In genomic region chr13:76384664-76385435, GRCm38 (mm10) we compare ENCODE assay signal across 8 mouse cellular contexts. TPM values are rescaled to one million over a fixed set of nuclear protein-coding genes. Genes with fewer than 3 reads are reported as not detected.
DNase-seq lines count a peak whose midpoint lies in the region; ATAC-seq and TF ChIP-seq lines count a peak whose summit lies in the region.

No protein-coding gene starts in this region.

- peak overlapping the region; percentile 62 for H3K4me3 ChIP-seq in hindbrain, embryonic 12.5 days
- H3K4me3 ChIP-seq in lung, postnatal 0 days (ENCODE audit: low read depth, low read length), result peak overlapping the region; percentile 51
- H3K4me3 ChIP-seq in olfactory bulb, adult 2 months (ENCODE audit: insufficient read depth, low read depth, low read length), result peak overlapping the region; percentile 87

- H3K4me1 ChIP-seq in hindbrain, embryonic 12.5 days, result 0 out of 2 replicates have a peak, but pooled peaks cover 4% of the 10 kb centered on the region
- H3K4me1 ChIP-seq in lung, postnatal 0 days (ENCODE audit: insufficient read depth, low read depth, low read length), result peaks cover 3% of the 10 kb centered on the region; the same call in 1 of the 2 replicates
- H3K4me1 ChIP-seq in olfactory bulb, adult 2 months (ENCODE audit: control insufficient read depth, insufficient read depth, low read length), result peaks cover 3% of the 10 kb centered on the region

- TF ChIP-seq CTCF in lung, postnatal 0 days (IDR thresholded peaks at IDR 0.05), result peak; percentile 61
- peak; percentile 62; the same call in 1 of the 2 replicates for TF ChIP-seq CTCF in olfactory bulb, adult 2 months (IDR thresholded peaks at IDR 0.05; ENCODE audit: insufficient read depth, low read depth, low read length)

- TF ChIP-seq POLR2A in olfactory bulb, adult 2 months (IDR thresholded peaks at IDR 0.05; ENCODE audit: insufficient read depth, low read depth, low read length), result no peak

- peak; percentile 11 for DNase-seq in WW6 (ENCODE audit: low read depth, low spot score)
- DNase-seq in cerebellum, adult 9-11 months, result peak; percentile 87
- peak; percentile 49 to 53 for DNase-seq in layer of hippocampus, postnatal 25 days (ENCODE audit: extremely low spot score in 1 of 2, low spot score in 1 of 2)
- DNase-seq in lung, postnatal 0 days (ENCODE audit: low spot score), result peak; percentile 30
- DNase-seq in urinary bladder, postnatal 4 days (ENCODE audit: low spot score in 2 of 2), result peak; percentile 35 to 62

- no peaks in the 10 kb centered on the region for H3K9me3 ChIP-seq in hindbrain, embryonic 12.5 days (replicated peaks)
- no peaks in the 10 kb centered on the region for H3K9me3 ChIP-seq in lung, postnatal 0 days (ENCODE audit: low read length)

- peak overlapping the region; percentile 96 for H3K4me2 ChIP-seq in hindbrain, embryonic 12.5 days (replicated peaks)
- H3K4me2 ChIP-seq in lung, postnatal 0 days (replicated peaks; ENCODE audit: low read depth, low read length), result peak overlapping the region; percentile 95

- TF ChIP-seq EP300 in lung, postnatal 0 days (IDR thresholded peaks at IDR 0.05), result no peak

- no peak overlapping the region for H3K27ac ChIP-seq in hindbrain, embryonic 12.5 days
- no peak overlapping the region for H3K27ac ChIP-seq in lung, postnatal 0 days (ENCODE audit: low read length)
- peak overlapping the region; percentile 87 for H3K27ac ChIP-seq in olfactory bulb, adult 2 months (ENCODE audit: insufficient read depth, low read depth, low read length)

- peak overlapping the region; percentile 65 for H3K9ac ChIP-seq in hindbrain, embryonic 12.5 days
- H3K9ac ChIP-seq in lung, postnatal 0 days (replicated peaks; ENCODE audit: low read depth), result no peak overlapping the region

- no peaks in the 10 kb centered on the region for H3K36me3 ChIP-seq in hindbrain, embryonic 12.5 days
- no peaks in the 10 kb centered on the region for H3K36me3 ChIP-seq in lung, postnatal 0 days (ENCODE audit: insufficient read depth, low read length)

- H3K27me3 ChIP-seq in hindbrain, embryonic 12.5 days, result peaks cover 36% of the 10 kb centered on the region
- peaks cover 14% of the 10 kb centered on the region; the same call in 1 of the 2 replicates for H3K27me3 ChIP-seq in lung, postnatal 0 days (replicated peaks; ENCODE audit: insufficient read depth, low read length)

- 2% methylated on average over 53 of the region's 58 CpGs for WGBS in hindbrain, embryonic 12.5 days
- WGBS in lung, postnatal 0 days, result 2% methylated on average over 58 of the region's 58 CpGs
- WGBS in olfactory bulb, adult 2 months, result 2% methylated on average over 58 of the region's 58 CpGs

- peak; percentile 54 for ATAC-seq in frontal cortex, adult (ENCODE audit: low TSS enrichment)
- ATAC-seq in hindbrain, embryonic 12.5 days (ENCODE audit: low FRiP score), result peak; percentile 94
- peak; percentile 65 for ATAC-seq in lung, postnatal 0 days

RNA-seq across cellular contexts. Expression of gene Mctp1, which starts 0.5 kb away (rescaled TPM):
- 2.6 and 3.6 TPM in 2 replicates for polyA plus RNA-seq in hindbrain, embryonic 12.5 days (2016; fragmentation: Nextera tagmentation; extraction: Ambion mirVana)
- 10 to 100 TPM; 52.7 to 55.0 TPM for total RNA-seq in layer of hippocampus, postnatal 25 days (2021)
- 3.9 and 4.4 TPM in 2 replicates for polyA plus RNA-seq in lung, postnatal 0 days (2015; fragmentation: Nextera tagmentation; extraction: Ambion mirVana)
- not detected in 2 replicates for polyA plus RNA-seq in olfactory bulb, adult 2 months (2012; ENCODE audit: insufficient read depth, insufficient read length, low replicate concordance, missing spikeins)

Comparison
In these comparisons a context has a peak if more than half of its experiments do, and no peak if none do; other contexts are left out.
1. DNase-seq: peak in every context shown above with its lines; median percentile 87 in cerebellum, adult 9-11 months; 51 in layer of hippocampus, postnatal 25 days; 48 in urinary bladder, postnatal 4 days; 30 in lung, postnatal 0 days; 11 in WW6.
2. RNA of gene Mctp1, which starts 0.5 kb away (polyA plus RNA-seq): not detected in olfactory bulb, adult 2 months; 3.9 to 4.4 TPM in lung, postnatal 0 days and 2.6 to 3.6 TPM in hindbrain, embryonic 12.5 days; every median in the first group is over 10 times any median in the second.
3. Peak in every context shown above with its lines, with median percentiles within 50 percentile points of each other: ATAC-seq and H3K4me3 ChIP-seq.